Mouse (Mus musculus) heart, adult 2 months (tissue): ENCODE data around the gene Bicd2. TPM values are rescaled to one million over a fixed set of nuclear protein-coding genes. Genes with fewer than 3 reads are reported as not detected.

Experiments used
- DNase-seq, 2 experiments: peaks; one replicate each; pipeline ENCODE4 v3.0.0; 2021
- H3K27ac ChIP-seq: fragments of 200-600 bp; 2 replicates; pipeline ENCODE4 v1.8.1; 2022
- H3K27me3 ChIP-seq: fragments of 200-500 bp; 2 replicates; pipeline ENCODE4 v1.6.1; 2012; ENCODE audit warnings: mild to moderate bottlenecking, low read length, inconsistent platforms, mixed read lengths; ENCODE audit not compliant: control insufficient read depth, insufficient read depth
- H3K36me3 ChIP-seq: fragments of 200-500 bp; 2 replicates; pipeline ENCODE4 v1.6.1; 2012; ENCODE audit warnings: low read length, inconsistent platforms; ENCODE audit not compliant: control insufficient read depth, insufficient read depth
- H3K4me1 ChIP-seq: fragments of 200-500 bp; 2 replicates; pipeline ENCODE4 v1.6.1; 2011; ENCODE audit warnings: low read length; ENCODE audit not compliant: control insufficient read depth, insufficient read depth
- H3K4me3 ChIP-seq: fragments of 200-600 bp; 2 replicates; pipeline ENCODE4 v1.8.1; 2022
- H3K79me2 ChIP-seq: fragments of 200-500 bp; replicated peaks from 2 replicates; pipeline ENCODE4 v1.6.1; 2012; ENCODE audit warnings: mild to moderate bottlenecking, inconsistent platforms, low read length, moderate library complexity, mixed read lengths; ENCODE audit not compliant: control insufficient read depth, insufficient read depth
- H3K9ac ChIP-seq: fragments of 200-500 bp; 2 replicates; pipeline ENCODE4 v1.6.1; 2012; ENCODE audit warnings: low read depth, mild to moderate bottlenecking, control low read depth, inconsistent platforms, low read length, mixed read lengths
- CTCF ChIP-seq: fragments of 200-600 bp; IDR thresholded peaks from 2 replicates; pipeline ENCODE4 v1.8.1; 2022; ENCODE audit warnings: antibody characterized with exemption, mild to moderate bottlenecking, moderate library complexity
- EP300 ChIP-seq: fragments of 200-500 bp; IDR thresholded peaks from 2 replicates; pipeline ENCODE4 v1.6.1; 2011; ENCODE audit warnings: low read depth, low read length, control low read depth; ENCODE audit not compliant: insufficient read depth
- POLR2A ChIP-seq: fragments of 200-500 bp; IDR thresholded peaks from 2 replicates; pipeline ENCODE4 v1.6.1; 2011; ENCODE audit warnings: mild to moderate bottlenecking, low read depth, low read length, control low read depth; ENCODE audit not compliant: insufficient read depth
- WGBS: fragments of 180-500 bp; shearing (Covaris S2); methylation state at CpG from one replicate; pipeline ENCODE4 v1.1.7; 2018; 5-methylcytosine and 5-hydroxymethylcytosine counted together
- intact Hi-C: fragments of 180-260 bp; cut with DNase I; formaldehyde crosslinking; loops from one replicate; pipeline ENCODE4 v1.15.1; 2025
- polyA plus RNA-seq: library from polyadenylated mRNA; depleted of rRNA; stranded (reverse); fragments of >200 nt; gene quantifications from 2 replicates; pipeline ENCODE4 v1.2.3, GENCODE M21; 2012
- total RNA-seq, 2 experiments: library from RNA; stranded (reverse); gene quantifications; 2 replicates each; pipeline ENCODE4 v1.2.3; 2021

Bicd2 gene
- total and polyA plus RNA-seq, 3 experiments: 44.5 to 77.6 (median 72.4) TPM

- H3K9ac ChIP-seq: no peak overlapping the region
- H3K27ac ChIP-seq: no peak overlapping the region
- H3K4me1 ChIP-seq: peaks cover 1% of the 10 kb centered on the region
- H3K79me2 ChIP-seq: no peaks in the 10 kb centered on the region
- no peak for DNase-seq
- H3K36me3 ChIP-seq: no peaks in the 10 kb centered on the region
- no peak overlapping the region for H3K4me3 ChIP-seq
- H3K27me3 ChIP-seq: no peaks in the 10 kb centered on the region
- TF ChIP-seq EP300: no peak
- no peak for TF ChIP-seq CTCF
- TF ChIP-seq POLR2A: no peak
- WGBS: 81% methylated on average over 7 of the region's 7 CpGs
- intact Hi-C loops: no loop called here
These were observed 29.7 kb upstream of the Bicd2 start for GRCm38 (mm10) chr13:49311642-49312041.

- H3K4me3 ChIP-seq: no peak overlapping the region
- no peak for DNase-seq
- no peaks in the 10 kb centered on the region for H3K4me1 ChIP-seq
- intact Hi-C loops: no loop called here
- no peaks in the 10 kb centered on the region for H3K27me3 ChIP-seq
- TF ChIP-seq CTCF: no peak
- H3K9ac ChIP-seq: no peak overlapping the region
- H3K27ac ChIP-seq: no peak overlapping the region
- H3K79me2 ChIP-seq: no peaks in the 10 kb centered on the region
- 59% methylated on average over 9 of the region's 9 CpGs for WGBS
- no peaks in the 10 kb centered on the region for H3K36me3 ChIP-seq
These were observed 24.8 kb upstream of the Bicd2 start for GRCm38 (mm10) chr13:49316386-49317162.

- intact Hi-C loops: no loop called here
These were observed 23.9 kb upstream of the Bicd2 start for GRCm38 (mm10) chr13:49317508-49317907.

GRCm38 (mm10) chr13:49317914-49318313 is 23.5 kb upstream of the Bicd2 start:
- H3K27ac ChIP-seq: no peak overlapping the region
- DNase-seq: no peak
- no peak overlapping the region for H3K4me3 ChIP-seq
- peaks cover 2% of the 10 kb centered on the region for H3K4me1 ChIP-seq
- TF ChIP-seq EP300 (no peak), CTCF (no peak), POLR2A (no peak)
- H3K36me3 ChIP-seq: no peaks in the 10 kb centered on the region
- H3K27me3 ChIP-seq: no peaks in the 10 kb centered on the region
- 92% methylated on average over 7 of the region's 7 CpGs for WGBS
- no peaks in the 10 kb centered on the region for H3K79me2 ChIP-seq
- no peak overlapping the region for H3K9ac ChIP-seq
- intact Hi-C loops: no loop called here

More at GRCm38 (mm10) chr13:49317508-49317907, 23.9 kb upstream of the Bicd2 start:
- H3K4me3 ChIP-seq: no peak overlapping the region
- H3K27me3 ChIP-seq: no peaks in the 10 kb centered on the region
- no peak overlapping the region for H3K9ac ChIP-seq
- H3K4me1 ChIP-seq: peaks cover 2% of the 10 kb centered on the region
- TF ChIP-seq EP300: no peak
- TF ChIP-seq POLR2A: no peak
- TF ChIP-seq CTCF: no peak
- no peaks in the 10 kb centered on the region for H3K36me3 ChIP-seq
- H3K27ac ChIP-seq: no peak overlapping the region
- 82% methylated on average over 6 of the region's 6 CpGs for WGBS
- DNase-seq: no peak
- no peaks in the 10 kb centered on the region for H3K79me2 ChIP-seq

- no peak for TF ChIP-seq EP300
- TF ChIP-seq POLR2A: no peak
- TF ChIP-seq CTCF: no peak
- intact Hi-C loops: no loop called here
- no peak within 1 kb of the TSS for H3K9ac ChIP-seq
- peaks cover 2% of the 10 kb centered on the region for H3K4me1 ChIP-seq
- no peaks in the 10 kb centered on the region for H3K79me2 ChIP-seq
- no peaks in the 10 kb centered on the region for H3K27me3 ChIP-seq
- no peaks in the 10 kb centered on the region for H3K36me3 ChIP-seq
- no peak within 1 kb of the TSS for H3K4me3 ChIP-seq
- DNase-seq: peak in 1 of 2 experiments; percentile 35
- 11% methylated on average over 10 of the region's 10 CpGs for WGBS
- H3K27ac ChIP-seq: no peak within 1 kb of the TSS
These were observed 21.3 kb upstream of the Bicd2 start, which contains the start of gene Fgd3 for GRCm38 (mm10) chr13:49320040-49320439. Fgd3 (minus strand) TSS chr13:49320311.

- H3K4me1 ChIP-seq: peaks cover 2% of the 10 kb centered on the region
- no peaks in the 10 kb centered on the region for H3K27me3 ChIP-seq
- no peak overlapping the region for H3K9ac ChIP-seq
- H3K27ac ChIP-seq: no peak overlapping the region
- H3K36me3 ChIP-seq: no peaks in the 10 kb centered on the region
- TF ChIP-seq POLR2A (no peak), CTCF (no peak), EP300 (no peak)
- no peaks in the 10 kb centered on the region for H3K79me2 ChIP-seq
- no peak overlapping the region for H3K4me3 ChIP-seq
- intact Hi-C loops: no loop called here
- DNase-seq: no peak
- WGBS: 95% methylated on average over 1 of the region's 1 CpGs
These were observed 20.9 kb upstream of the Bicd2 start for GRCm38 (mm10) chr13:49320514-49320913.
